Mouse (Mus musculus) lung, adult 2 months (tissue): ENCODE results near the gene Dusp28. TPM values are rescaled to one million over a fixed set of nuclear protein-coding genes. Genes with fewer than 3 reads are reported as not detected.
A peak's percentile ranks its signal among the peaks of the same experiment; 100 is the strongest.

ENCODE experiments used
- DNase-seq: peaks from one replicate; pipeline ENCODE4 v3.0.0; 2022
- H3K4me1 ChIP-seq: fragments of 200-500 bp; 2 replicates; pipeline ENCODE4 v1.6.1; 2011; ENCODE audit warnings: low read length; ENCODE audit not compliant: control insufficient read depth, insufficient read depth
- H3K4me3 ChIP-seq: fragments of 200-500 bp; replicated peaks from 2 replicates; pipeline ENCODE3; 2011; ENCODE audit warnings: low read depth, mild to moderate bottlenecking, control low read depth, low read length; ENCODE audit errors: extremely low read depth
- CTCF ChIP-seq: fragments of 200-500 bp; IDR thresholded peaks from 2 replicates; pipeline ENCODE4 v1.5.1; 2011; ENCODE audit warnings: mild to moderate bottlenecking, low read length, control low read depth; ENCODE audit not compliant: insufficient read depth
- POLR2A ChIP-seq: fragments of 200-500 bp; IDR thresholded peaks from 2 replicates; pipeline ENCODE4 v1.6.1; 2011; ENCODE audit warnings: low read depth, mild to moderate bottlenecking, control low read depth, low read length, borderline replicate concordance; ENCODE audit errors: extremely low read depth
- WGBS: fragments of 180-500 bp; shearing (Covaris S2); methylation state at CpG from one replicate; pipeline ENCODE4 v1.1.7; 2018; 5-methylcytosine and 5-hydroxymethylcytosine counted together
- polyA plus RNA-seq: library from polyadenylated mRNA; depleted of rRNA; stranded (reverse); fragments of >200 nt; gene quantifications from 2 replicates; pipeline ENCODE4 v1.2.3, GENCODE M21; 2012; rRNA removed

Dusp28 gene
- polyA plus RNA-seq = 21.9 and 27.1 TPM in 2 replicates

- Histone ChIP-seq H3K4me3 (peak within 1 kb of the TSS; percentile 73), H3K4me1 (peaks cover 21% of the 10 kb centered on the region)
- TF ChIP-seq POLR2A (peak; percentile 59; the same call in 1 of the 2 replicates), CTCF (0 out of 2 replicates have a peak, but pooled peaks have one; percentile 30)
- under 1% methylated on average over 81 of the region's 81 CpGs for WGBS
- DNase-seq = peak; percentile 84
Observed at GRCm38 (mm10) chr1:92906779-92907631, at the start of gene Dusp28. TSS of gene Dusp28 (plus strand) at chr1:92906981.

GRCm38 (mm10) chr1:92861503-92861902, 45.3 kb upstream of the Dusp28 start:
- WGBS = 69% methylated on average over 6 of the region's 6 CpGs
- no peaks in the 10 kb centered on the region for H3K4me1 ChIP-seq

GRCm38 (mm10) chr1:92863268-92863667, 43.5 kb upstream of the Dusp28 start:
- 76% methylated on average over 4 of the region's 4 CpGs for WGBS
- no peak for TF ChIP-seq CTCF
- TF ChIP-seq POLR2A = no peak
- no peak overlapping the region for H3K4me3 ChIP-seq

More at GRCm38 (mm10) chr1:92861503-92861902, 45.3 kb upstream of the Dusp28 start:
- no peak for DNase-seq
- TF ChIP-seq CTCF = no peak
- no peak for TF ChIP-seq POLR2A
- H3K4me3 ChIP-seq = no peak overlapping the region

GRCm38 (mm10) chr1:92866170-92866569, 40.6 kb upstream of the Dusp28 start:
- Histone ChIP-seq H3K4me1 (no peaks in the 10 kb centered on the region), H3K4me3 (no peak overlapping the region)
- no peak for DNase-seq
- no peak for TF ChIP-seq POLR2A
- TF ChIP-seq CTCF = no peak
- 51% methylated on average over 2 of the region's 2 CpGs for WGBS

More at GRCm38 (mm10) chr1:92863268-92863667, 43.5 kb upstream of the Dusp28 start:
- no peaks in the 10 kb centered on the region for H3K4me1 ChIP-seq
- no peak for DNase-seq

GRCm38 (mm10) chr1:92869985-92870384, 36.8 kb upstream of the Dusp28 start:
- Histone ChIP-seq H3K4me1 (no peaks in the 10 kb centered on the region), H3K4me3 (no peak overlapping the region)
- no peak for TF ChIP-seq POLR2A
- TF ChIP-seq CTCF = no peak
- 66% methylated on average over 2 of the region's 2 CpGs for WGBS
- no peak for DNase-seq

GRCm38 (mm10) chr1:92872666-92873065, 34.1 kb upstream of the Dusp28 start:
- no peaks in the 10 kb centered on the region for H3K4me1 ChIP-seq
- WGBS = 79% methylated on average over 7 of the region's 7 CpGs
- no peak overlapping the region for H3K4me3 ChIP-seq
- no peak for DNase-seq
- TF ChIP-seq POLR2A (no peak), CTCF (no peak)

- DNase-seq = no peak
- TF ChIP-seq CTCF (no peak), POLR2A (no peak)
- WGBS = 81% methylated on average over 3 of the region's 3 CpGs
- Histone ChIP-seq H3K4me1 (no peaks in the 10 kb centered on the region), H3K4me3 (no peak overlapping the region)
Observed at GRCm38 (mm10) chr1:92874011-92874410, 32.8 kb upstream of the Dusp28 start.

GRCm38 (mm10) chr1:92875360-92876111, 31.2 kb upstream of the Dusp28 start:
- DNase-seq = no peak
- TF ChIP-seq POLR2A (no peak), CTCF (no peak)
- WGBS = 74% methylated on average over 8 of the region's 8 CpGs
- H3K4me1 ChIP-seq = no peaks in the 10 kb centered on the region
- H3K4me3 ChIP-seq = no peak overlapping the region

GRCm38 (mm10) chr1:92877431-92877978, 29.3 kb upstream of the Dusp28 start:
- Histone ChIP-seq H3K4me3 (no peak overlapping the region), H3K4me1 (no peaks in the 10 kb centered on the region)
- DNase-seq = no peak
- WGBS = 59% methylated on average over 12 of the region's 12 CpGs
- TF ChIP-seq POLR2A = no peak
- no peak for TF ChIP-seq CTCF
